In the genomic region with DNA sequence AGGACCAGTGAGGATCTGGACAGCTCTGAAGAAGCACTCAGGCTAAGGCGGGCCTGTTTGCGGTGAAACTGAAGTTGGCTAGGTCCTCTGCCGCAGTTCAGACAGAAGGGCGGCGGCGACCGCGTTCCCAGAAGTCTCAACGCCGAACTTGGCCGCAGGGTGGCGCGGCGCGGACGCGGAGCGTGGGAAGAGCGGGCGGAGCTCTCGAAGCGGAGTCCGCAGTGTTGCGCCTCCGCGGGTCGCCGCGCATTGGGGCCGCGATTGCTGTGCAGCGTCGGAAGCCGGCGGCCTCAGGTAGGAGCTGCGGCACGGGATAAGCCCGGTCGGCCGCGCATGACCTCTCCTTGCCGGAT, we compare ENCODE assay signal across 8 mouse cellular contexts. TPM values are rescaled to one million over a fixed set of nuclear protein-coding genes. Genes with fewer than 3 reads are reported as not detected.
DNase-seq lines count a peak whose midpoint lies in the region; ATAC-seq lines count a peak whose summit lies in the region.

No protein-coding gene starts in this region.

- intact Hi-C loops in gastrocnemius, postnatal 14 days (cut with DNase I; ENCODE audit: low total_unique reads), result loop anchor here (10.0 kb wide), 1 partner anchor 49 kb away; no protein-coding TSS in a partner anchor

- ATAC-seq in inflammation-experienced regulatory T-cells, adult 6 months, result peak; percentile 84
- peak; percentile 87 for ATAC-seq in megakaryocyte progenitor cell, adult 5-6 weeks (replicated peaks; ENCODE audit: poor library complexity)

- peak; percentile 95 to 99 for DNase-seq in adrenal gland, adult 18-20 months (ENCODE audit: low spot score in 2 of 2)
- DNase-seq in embryo, embryonic 10.5 days (ENCODE audit: low spot score), result peak; percentile 90
- DNase-seq in gastrocnemius, postnatal 14 days, result peak; percentile 91
- peak; percentile 70 to 94 for DNase-seq in left cerebral cortex, adult 9 months (ENCODE audit: low spot score in 2 of 2)
- peak; percentile 93 to 94 for DNase-seq in right cerebral cortex, postnatal 10 days (ENCODE audit: low spot score in 2 of 2)
- DNase-seq in urinary bladder, postnatal 14 days (ENCODE audit: low spot score), result peak; percentile 94

RNA-seq across cellular contexts. Expression of a gene that starts 37.5 kb away (rescaled TPM):
- total RNA-seq in adrenal gland, adult 18-20 months (2021), result 10 to 100 TPM; 30.9 to 52.3 TPM
- total RNA-seq in gastrocnemius, postnatal 14 days (2021), result 100 to 1,000 TPM; 105 to 136 TPM
- under 1 TPM in 2 of 3 experiments, not detected in 1; 0.30 TPM for polyA plus RNA-seq in inflammation-experienced regulatory T-cells, adult 6 months (2017; shearing (Covaris generic))
- 177 and 202 TPM in 2 replicates for total RNA-seq in megakaryocyte progenitor cell, adult 5-6 weeks (2015)
- 240 and 266 TPM in 2 replicates for total RNA-seq in megakaryocyte progenitor cell, adult 5-6 weeks (2017)

Comparison
In these comparisons a context has a peak if more than half of its experiments do, and no peak if none do; other contexts are left out.
1. Peak in every context shown above with its lines: DNase-seq and ATAC-seq.